Mouse (Mus musculus): ENCODE results near the gene Gm29644. TPM values are rescaled to one million over a fixed set of nuclear protein-coding genes. Genes with fewer than 3 reads are reported as not detected.
"Not testable (repeated sequence)": the region's sequence is repeated elsewhere in the genome, so short reads cannot be mapped to it uniquely, and the experiment has no call there.

The Gm29644 gene
- total RNA-seq (2021): not detected
- long read RNA-seq, experiment 1: 0 reads
- long read RNA-seq, experiment 2: 0 reads

DNA sequence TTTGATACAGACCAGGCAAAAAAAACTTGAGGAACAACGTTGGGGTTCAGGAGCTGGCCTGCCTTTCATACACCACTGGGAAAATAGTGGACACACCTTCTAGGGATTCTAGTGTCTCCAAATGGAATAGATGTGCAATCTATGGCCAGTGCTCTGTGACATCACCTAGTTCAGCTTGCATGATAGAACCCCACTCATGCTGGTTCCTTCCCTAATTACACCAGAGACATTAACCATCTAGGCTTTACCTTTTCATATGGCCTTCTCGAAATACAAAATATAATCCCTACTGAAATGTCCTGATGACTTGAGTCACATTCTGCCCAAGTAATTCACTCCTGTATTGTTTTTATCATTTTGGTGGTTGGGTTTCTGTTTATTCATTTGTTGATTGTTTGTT lies at the start of gene Gm29644, which contains the start of gene Gm29423:
Gm29644 (minus strand) TSS at position 157 of the 400 bp plus-strand sequence.
Gm29423 (minus strand) TSS at position 101 of the 400 bp plus-strand sequence.
- intact Hi-C loops (cut with DNase I); DNase-seq: not testable (repeated sequence)

DNA sequence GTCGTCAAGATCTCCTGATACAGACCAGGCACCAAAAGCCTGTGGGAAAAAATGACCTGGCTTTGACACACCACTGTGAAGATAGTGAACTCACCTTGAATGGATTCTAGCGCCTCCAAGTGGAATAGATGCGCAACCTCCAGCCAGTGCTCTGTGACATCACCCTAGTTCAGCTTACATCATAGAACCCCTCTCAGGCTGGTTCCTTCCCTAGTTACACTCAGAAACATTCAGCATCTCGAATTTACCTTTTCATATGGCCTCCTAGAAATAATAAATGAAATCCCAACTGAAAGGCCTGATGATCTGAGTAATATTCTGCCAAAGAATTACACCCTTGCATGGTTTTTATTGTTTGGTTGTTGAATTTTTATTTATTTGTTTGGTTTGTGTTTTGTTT lies 29.6 kb downstream of the Gm29644 start, which contains the start of gene Gm21118:
Gm21118 (minus strand) TSS at position 101 of the 400 bp plus-strand sequence.
- DNase-seq; intact Hi-C loops (cut with DNase I): not testable (repeated sequence)

Other genes starting within 250 kb of the Gm29644 start
- not detected for gene Gm21118, start 29.7 kb downstream of the Gm29644 start, total RNA-seq (2021)
- gene Gm29423, start 56 bp downstream of the Gm29644 start, total RNA-seq (2021): not detected
- gene Gm20888, start 138.5 kb upstream of the Gm29644 start, total RNA-seq (2021): not detected